Mouse (Mus musculus): ENCODE measurements around the gene Krtap4-6. TPM values are rescaled to one million over a fixed set of nuclear protein-coding genes. Genes with fewer than 3 reads are reported as not detected.

Krtap4-6 gene
- total RNA-seq, 1 experiment from 2014 or later, result not detected

Other genes starting within 250 kb of the Krtap4-6 start
- gene Krt12, start 243.7 kb downstream of the Krtap4-6 start, total RNA-seq (2017), result 0.58 TPM in 1 of 2 replicates, not detected in the other
- gene Krt20, start 227.8 kb downstream of the Krtap4-6 start, total RNA-seq (2017), result not detected in 2 replicates
- 1.5 and 2.9 TPM in 2 replicates for gene Krt23, start 172.8 kb downstream of the Krtap4-6 start, total RNA-seq (2017)
- gene Krt39, start 144.6 kb downstream of the Krtap4-6 start, total RNA-seq (2017), result not detected in 2 replicates
- gene Krt40, start 122.8 kb downstream of the Krtap4-6 start, total RNA-seq (2017), result not detected in 2 replicates
- gene Krtap3-3, start 115.1 kb downstream of the Krtap4-6 start, total RNA-seq (2017), result not detected in 2 replicates
- not detected in 2 replicates for gene Krtap3-2, start 109.1 kb downstream of the Krtap4-6 start, total RNA-seq (2017)
- gene Gm11939, start 106.5 kb downstream of the Krtap4-6 start, total RNA-seq (2017), result not detected in 2 replicates
- not detected in 2 replicates for gene Krtap3-1, start 99.3 kb downstream of the Krtap4-6 start, total RNA-seq (2017)
- gene Krtap1-5, start 84.9 kb downstream of the Krtap4-6 start, total RNA-seq (2017), result not detected in 2 replicates
- not detected in 2 replicates for gene Krtap1-4, start 82.3 kb downstream of the Krtap4-6 start, total RNA-seq (2017)
- not detected in 2 replicates for gene Krtap1-3, start 74.6 kb downstream of the Krtap4-6 start, total RNA-seq (2017)
- not detected in 2 replicates for gene Krtap9-3, start 67.9 kb downstream of the Krtap4-6 start, total RNA-seq (2017)
- gene Gm11938, start 62.7 kb downstream of the Krtap4-6 start, total RNA-seq (2017), result not detected in 2 replicates
- gene Gm11937, start 55.8 kb downstream of the Krtap4-6 start, total RNA-seq (2017), result not detected in 2 replicates
- gene Krtap2-4, start 51.1 kb downstream of the Krtap4-6 start, total RNA-seq (2017), result not detected in 2 replicates
- not detected in 2 replicates for gene Gm11562, start 45.5 kb downstream of the Krtap4-6 start, total RNA-seq (2017)
- not detected in 2 replicates for gene Krtap4-1, start 37.7 kb downstream of the Krtap4-6 start, total RNA-seq (2017)
- not detected in 2 replicates for gene Krtap4-2, start 30.9 kb downstream of the Krtap4-6 start, total RNA-seq (2017)
- not detected in 2 replicates for gene Krtap4-7, start 21.9 kb downstream of the Krtap4-6 start, total RNA-seq (2017)
- not detected in 2 replicates for gene Gm11555, start 15.7 kb downstream of the Krtap4-6 start, total RNA-seq (2017)
- not detected in 2 replicates for gene Gm11563, start 7.0 kb downstream of the Krtap4-6 start, total RNA-seq (2017)
- not detected in 2 replicates for gene Gm14190, start 24.8 kb upstream of the Krtap4-6 start, total RNA-seq (2017)
- gene Gm14180, start 68.3 kb upstream of the Krtap4-6 start, total RNA-seq (2017), result not detected in 2 replicates
- not detected in 2 replicates for gene Gm11595, start 107.0 kb upstream of the Krtap4-6 start, total RNA-seq (2017)
- not detected in 2 replicates for gene Krtap4-8, start 114.7 kb upstream of the Krtap4-6 start, total RNA-seq (2017)
- not detected in 2 replicates for gene Krtap4-9, start 119.2 kb upstream of the Krtap4-6 start, total RNA-seq (2017)
- gene Gm11596, start 127.5 kb upstream of the Krtap4-6 start, total RNA-seq (2017), result not detected in 2 replicates
- not detected in 2 replicates for gene Gm11569, start 133.0 kb upstream of the Krtap4-6 start, total RNA-seq (2017)
- not detected in 2 replicates for gene Gm11554, start 138.5 kb upstream of the Krtap4-6 start, total RNA-seq (2017)
- gene Krtap4-13, start 143.9 kb upstream of the Krtap4-6 start, total RNA-seq (2017), result not detected in 2 replicates
- not detected in 2 replicates for gene Gm11564, start 149.7 kb upstream of the Krtap4-6 start, total RNA-seq (2017)
- gene 2300003K06Rik, start 172.1 kb upstream of the Krtap4-6 start, total RNA-seq (2017), result not detected in 2 replicates
- gene Krtap4-16, start 185.6 kb upstream of the Krtap4-6 start, total RNA-seq (2017), result not detected in 2 replicates
- gene Gm11568, start 192.0 kb upstream of the Krtap4-6 start, total RNA-seq (2017), result not detected in 2 replicates
- not detected in 2 replicates for gene Gm11559, start 198.5 kb upstream of the Krtap4-6 start, total RNA-seq (2017)
- not detected in 2 replicates for gene Krtap9-1, start 207.4 kb upstream of the Krtap4-6 start, total RNA-seq (2017)
- gene Gm11567, start 213.2 kb upstream of the Krtap4-6 start, total RNA-seq (2017), result not detected in 2 replicates
- not detected in 2 replicates for gene Krtap31-1, start 242.0 kb upstream of the Krtap4-6 start, total RNA-seq (2017)
- gene Gm11565, start 248.8 kb upstream of the Krtap4-6 start, total RNA-seq (2017), result not detected in 2 replicates